Mouse (Mus musculus): Measurements from ENCODE around the gene Mb21d2. TPM values are rescaled to one million over a fixed set of nuclear protein-coding genes. Genes with fewer than 3 reads are reported as not detected.

The Mb21d2 gene
- polyA plus RNA-seq, 1 experiment from 2014 or later: 9.5 TPM

DNA sequence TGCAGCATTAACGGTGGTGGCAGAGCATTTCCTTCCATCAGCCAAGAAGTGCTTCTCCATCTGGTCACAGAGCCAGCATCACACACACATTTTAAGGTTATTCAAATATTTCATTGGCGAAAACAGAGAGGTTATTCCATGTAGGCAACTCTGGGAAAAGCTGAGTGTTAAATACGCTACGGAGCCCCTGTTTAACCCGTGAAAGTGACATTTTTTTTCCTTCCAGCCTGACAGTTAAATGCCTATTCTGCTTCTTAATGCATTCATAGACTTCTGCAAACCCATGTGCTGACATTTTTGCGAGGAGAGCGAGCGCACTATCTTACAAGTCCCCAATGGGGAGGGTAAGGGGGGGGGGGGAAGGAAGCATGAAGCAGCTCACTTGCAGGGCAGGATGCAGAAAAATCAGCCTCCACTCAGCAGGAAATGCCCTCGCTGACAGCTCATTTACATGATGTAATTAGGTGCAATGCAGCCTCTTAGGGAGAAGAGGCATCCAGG, 52.3 kb downstream of the Mb21d2 start:
- Histone ChIP-seq H3K36me3 (no peaks in the 10 kb centered on the region), H3K4me1 (peaks cover 46% of the 10 kb centered on the region), H3K4me2 (replicated peaks) (peak overlapping the region; percentile 17; the same call in 1 of the 2 replicates), H3K9me3 (no peaks in the 10 kb centered on the region), H3K27ac (replicated peaks) (peak overlapping the region; percentile 27), H3K9ac (replicated peaks) (no peak overlapping the region), H3K27me3 (no peaks in the 10 kb centered on the region), H3K4me3 (no peak overlapping the region)
- peak; percentile 38 for ATAC-seq (replicated peaks)
- 33% methylated on average over 9 of the region's 9 CpGs for WGBS

DNA sequence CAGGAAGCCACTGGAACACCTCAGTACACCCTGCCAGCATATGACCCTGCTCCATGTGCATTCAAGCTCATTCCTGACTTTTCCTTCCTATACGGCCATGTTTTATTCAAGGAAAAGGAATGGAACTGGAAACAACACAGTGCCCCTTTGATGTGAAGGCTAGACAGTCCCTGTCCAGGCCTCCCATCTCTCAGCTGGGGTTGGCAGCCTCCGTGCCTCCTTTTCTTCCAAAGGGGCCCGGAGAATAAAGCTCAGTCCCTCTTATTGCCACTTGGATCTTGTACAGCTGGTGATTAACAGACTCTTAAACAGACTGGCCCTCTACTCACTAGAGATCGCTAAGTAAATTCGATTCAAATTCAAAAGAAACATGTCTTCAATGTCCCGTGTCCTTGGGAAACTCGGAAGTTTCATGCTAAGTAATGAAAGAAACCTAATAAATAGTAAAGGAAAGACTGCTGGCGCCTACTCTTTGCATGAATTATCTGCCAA, 56.0 kb downstream of the Mb21d2 start:
- Histone ChIP-seq H3K9me3 (no peaks in the 10 kb centered on the region), H3K36me3 (no peaks in the 10 kb centered on the region), H3K27ac (replicated peaks) (no peak overlapping the region), H3K9ac (replicated peaks) (no peak overlapping the region), H3K27me3 (no peaks in the 10 kb centered on the region), H3K4me1 (peaks cover 33% of the 10 kb centered on the region), H3K4me3 (no peak overlapping the region), H3K4me2 (replicated peaks) (no peak overlapping the region)
- 16% methylated on average over 8 of the region's 8 CpGs for WGBS
- ATAC-seq (replicated peaks): peak; percentile 14

DNA sequence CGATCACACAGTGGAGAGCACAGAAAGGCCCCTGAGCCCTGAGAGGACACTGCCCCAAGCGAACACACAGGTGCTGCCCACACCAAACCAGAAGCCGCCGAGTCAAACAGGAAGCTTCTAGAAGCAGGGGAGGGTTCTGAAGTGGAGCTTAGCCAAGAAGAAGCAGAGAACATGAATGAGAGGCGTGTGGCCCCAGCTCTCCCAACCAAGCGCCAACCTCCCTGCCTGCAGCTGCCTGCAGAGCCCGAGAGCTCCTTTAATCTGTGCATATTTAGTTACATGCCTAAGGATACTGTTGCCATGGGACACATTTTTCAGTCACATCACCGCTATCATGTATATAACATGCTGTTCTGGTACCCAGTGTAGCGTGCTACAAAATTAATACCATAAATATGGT, 58.6 kb downstream of the Mb21d2 start:
- Histone ChIP-seq H3K4me2 (replicated peaks) (no peak overlapping the region), H3K9me3 (no peaks in the 10 kb centered on the region), H3K4me3 (no peak overlapping the region), H3K36me3 (no peaks in the 10 kb centered on the region), H3K4me1 (peaks cover 19% of the 10 kb centered on the region; the same call in 1 of the 2 replicates), H3K27ac (replicated peaks) (no peak overlapping the region), H3K27me3 (no peaks in the 10 kb centered on the region), H3K9ac (replicated peaks) (no peak overlapping the region)
- no peak for ATAC-seq (replicated peaks)
- 73% methylated on average over 9 of the region's 9 CpGs for WGBS

DNA sequence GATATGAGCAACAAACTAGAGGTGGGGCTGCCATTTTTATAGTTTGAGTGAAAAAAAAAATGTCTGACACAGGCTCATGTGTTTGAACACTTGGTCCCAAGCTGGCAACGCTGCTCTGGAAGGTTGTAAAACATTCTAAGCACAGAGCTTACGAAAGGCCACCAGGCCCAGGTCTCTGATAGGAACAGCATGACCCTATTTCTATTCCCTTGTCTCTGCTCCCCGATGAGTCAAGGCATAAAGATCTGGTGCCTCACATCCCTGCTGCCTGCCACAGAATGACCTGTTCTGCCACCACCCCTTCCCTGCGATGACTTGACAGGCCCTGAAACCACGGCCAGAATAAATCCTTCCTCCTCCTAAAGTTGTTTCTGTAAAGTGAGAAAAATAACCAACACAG, 59.0 kb downstream of the Mb21d2 start:
- Histone ChIP-seq H3K4me1 (peaks cover 19% of the 10 kb centered on the region; the same call in 1 of the 2 replicates), H3K27me3 (no peaks in the 10 kb centered on the region), H3K9ac (replicated peaks) (no peak overlapping the region), H3K4me3 (no peak overlapping the region), H3K36me3 (no peaks in the 10 kb centered on the region), H3K4me2 (replicated peaks) (no peak overlapping the region), H3K9me3 (no peaks in the 10 kb centered on the region), H3K27ac (replicated peaks) (no peak overlapping the region)
- ATAC-seq (replicated peaks): no peak
- WGBS: 86% methylated on average over 5 of the region's 5 CpGs

DNA sequence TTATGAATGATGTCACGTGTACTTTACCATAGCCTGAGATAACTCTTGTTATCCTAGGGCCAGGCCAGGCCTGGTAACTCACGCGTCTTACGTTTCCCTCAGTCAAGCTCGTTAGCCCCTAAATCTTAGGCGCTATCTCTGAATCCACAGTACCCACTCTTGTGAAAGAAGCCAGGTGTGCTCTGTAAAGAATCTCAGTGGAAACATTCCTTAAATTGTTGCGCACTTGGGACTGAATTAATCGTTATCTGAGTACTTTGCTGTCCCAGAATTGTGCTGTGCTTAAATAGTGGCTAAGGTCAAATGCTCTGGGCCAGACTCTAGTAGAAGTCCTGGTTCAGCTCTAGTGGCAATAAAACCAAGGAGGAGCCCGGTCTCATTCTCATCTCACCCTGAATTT, 60.6 kb downstream of the Mb21d2 start:
- no peak overlapping the region for H3K4me2 ChIP-seq (replicated peaks)
- no peaks in the 10 kb centered on the region for H3K36me3 ChIP-seq
- ATAC-seq (replicated peaks): no peak
- no peak overlapping the region for H3K27ac ChIP-seq (replicated peaks)
- H3K4me3 ChIP-seq: no peak overlapping the region
- no peak overlapping the region for H3K9ac ChIP-seq (replicated peaks)
- no peaks in the 10 kb centered on the region for H3K9me3 ChIP-seq
- no peaks in the 10 kb centered on the region for H3K27me3 ChIP-seq
- peaks cover 17% of the 10 kb centered on the region; the same call in 1 of the 2 replicates for H3K4me1 ChIP-seq
- 62% methylated on average over 9 of the region's 9 CpGs for WGBS

DNA sequence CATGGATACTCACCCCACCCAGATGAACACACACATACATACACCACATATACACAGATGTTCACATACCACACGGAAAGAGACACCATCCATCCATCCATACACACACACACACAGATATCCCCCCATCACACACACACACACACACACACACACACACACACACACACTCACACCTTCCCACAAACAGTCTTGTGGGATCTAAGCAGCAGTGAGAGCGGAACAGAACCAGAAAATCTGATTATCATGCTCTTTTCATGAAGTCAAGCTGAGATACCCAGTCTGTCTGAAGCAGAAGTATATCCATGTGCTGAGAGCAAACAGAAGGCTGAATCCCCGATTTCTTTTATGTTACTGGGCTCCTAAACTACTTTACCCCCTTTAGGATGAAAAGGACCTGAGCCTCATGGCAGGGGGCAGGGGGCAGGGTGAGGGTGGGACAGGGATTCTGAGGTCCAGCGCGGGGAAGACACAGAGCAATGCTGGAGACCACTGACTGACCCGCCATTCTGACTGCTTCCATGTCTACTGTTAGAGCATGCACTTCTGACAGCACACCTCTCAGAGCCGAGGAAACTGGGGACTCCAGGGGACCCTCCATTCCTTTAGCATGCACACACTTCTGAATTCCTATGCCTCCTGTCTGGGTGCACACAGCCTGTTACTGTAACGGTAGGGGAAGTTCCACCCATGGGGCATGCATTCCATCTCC, 62.7 kb downstream of the Mb21d2 start:
- ATAC-seq (replicated peaks): no peak
- WGBS: 71% methylated on average over 8 of the region's 8 CpGs
- Histone ChIP-seq H3K27ac (replicated peaks) (no peak overlapping the region), H3K36me3 (no peaks in the 10 kb centered on the region), H3K4me1 (0 out of 2 replicates have a peak, but pooled peaks cover 3% of the 10 kb centered on the region), H3K9me3 (no peaks in the 10 kb centered on the region), H3K4me2 (replicated peaks) (no peak overlapping the region), H3K4me3 (no peak overlapping the region), H3K27me3 (no peaks in the 10 kb centered on the region), H3K9ac (replicated peaks) (no peak overlapping the region)

DNA sequence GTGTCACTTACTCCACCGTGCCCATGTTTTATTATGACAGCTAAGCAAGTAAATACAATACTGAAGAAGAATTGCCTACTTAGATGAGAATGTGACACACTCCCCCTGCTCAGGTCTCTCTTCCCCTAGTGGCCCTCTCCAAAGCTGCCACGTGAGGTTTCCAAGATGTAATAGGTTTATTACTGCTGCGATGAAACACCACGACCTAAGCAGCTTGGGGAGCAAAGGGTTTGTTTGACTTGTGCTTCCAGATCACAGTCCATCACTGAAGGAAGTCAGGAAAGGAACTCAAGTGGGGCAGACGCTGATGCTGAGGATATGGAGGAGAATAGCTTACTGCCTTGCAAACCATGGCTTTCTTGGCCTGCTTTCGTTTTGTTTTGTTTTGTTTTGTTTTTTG, 65.9 kb downstream of the Mb21d2 start:
- Histone ChIP-seq H3K4me2 (replicated peaks) (no peak overlapping the region), H3K4me1 (peaks cover 14% of the 10 kb centered on the region), H3K27ac (replicated peaks) (no peak overlapping the region), H3K36me3 (no peaks in the 10 kb centered on the region), H3K27me3 (no peaks in the 10 kb centered on the region; the same call in 1 of the 2 replicates), H3K9me3 (no peaks in the 10 kb centered on the region), H3K4me3 (no peak overlapping the region), H3K9ac (replicated peaks) (no peak overlapping the region)
- ATAC-seq (replicated peaks): no peak
- 89% methylated on average over 6 of the region's 6 CpGs for WGBS

DNA sequence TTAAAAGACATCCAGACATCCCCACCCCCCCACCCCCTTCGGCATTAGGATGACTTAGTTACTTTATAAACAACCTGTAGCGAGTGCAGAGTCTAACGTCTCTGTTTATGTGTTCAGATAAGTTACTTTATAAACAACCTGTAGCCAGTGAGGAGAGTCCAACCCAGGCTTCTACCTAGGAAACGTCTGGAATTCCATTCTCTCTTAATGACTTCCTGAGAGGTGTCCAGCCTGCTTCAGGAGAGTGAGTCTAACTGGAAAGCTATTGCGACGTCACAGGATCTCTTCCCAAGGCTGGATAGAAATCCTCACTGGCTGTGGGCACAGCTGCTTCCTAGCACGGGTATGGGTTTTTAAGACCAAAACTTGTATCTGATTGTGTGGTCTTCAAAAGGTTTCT, 67.4 kb downstream of the Mb21d2 start:
- WGBS: 75% methylated on average over 7 of the region's 7 CpGs
- no peak for ATAC-seq (replicated peaks)
- no peak overlapping the region for H3K27ac ChIP-seq (replicated peaks)
- no peak overlapping the region for H3K4me2 ChIP-seq (replicated peaks)
- peaks cover 22% of the 10 kb centered on the region for H3K4me1 ChIP-seq
- H3K4me3 ChIP-seq: no peak overlapping the region
- no peaks in the 10 kb centered on the region for H3K36me3 ChIP-seq
- H3K9me3 ChIP-seq: no peaks in the 10 kb centered on the region
- H3K9ac ChIP-seq (replicated peaks): no peak overlapping the region
- no peaks in the 10 kb centered on the region; the same call in 1 of the 2 replicates for H3K27me3 ChIP-seq

DNA sequence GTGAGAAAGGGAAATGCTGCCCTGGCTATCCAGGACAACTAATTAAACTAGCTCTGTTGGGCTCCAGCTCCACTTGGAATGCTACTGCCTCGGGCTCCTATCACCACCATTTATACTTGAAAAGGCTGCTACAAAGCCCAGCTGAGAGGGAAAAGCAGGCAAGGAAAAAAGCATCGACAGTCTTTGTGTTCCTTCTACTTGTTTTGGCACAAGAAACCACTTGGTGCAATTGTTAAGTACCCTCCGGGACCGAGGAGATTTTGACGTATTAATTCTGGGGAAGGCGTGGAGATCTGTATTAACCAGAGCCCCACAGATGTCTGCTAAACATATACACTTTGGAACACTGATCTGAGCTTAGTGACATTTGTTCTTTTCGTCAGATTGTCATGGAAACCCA, 69.8 kb downstream of the Mb21d2 start:
- no peaks in the 10 kb centered on the region for H3K36me3 ChIP-seq
- 2% methylated on average over 7 of the region's 7 CpGs for WGBS
- no peak overlapping the region for H3K4me3 ChIP-seq
- ATAC-seq (replicated peaks): peak; percentile 58; the same call in 1 of the 2 replicates
- H3K4me1 ChIP-seq: peaks cover 22% of the 10 kb centered on the region
- H3K9me3 ChIP-seq: no peaks in the 10 kb centered on the region
- H3K9ac ChIP-seq (replicated peaks): no peak overlapping the region
- no peak overlapping the region for H3K27ac ChIP-seq (replicated peaks)
- no peak overlapping the region for H3K4me2 ChIP-seq (replicated peaks)
- H3K27me3 ChIP-seq: no peaks in the 10 kb centered on the region; the same call in 1 of the 2 replicates

DNA sequence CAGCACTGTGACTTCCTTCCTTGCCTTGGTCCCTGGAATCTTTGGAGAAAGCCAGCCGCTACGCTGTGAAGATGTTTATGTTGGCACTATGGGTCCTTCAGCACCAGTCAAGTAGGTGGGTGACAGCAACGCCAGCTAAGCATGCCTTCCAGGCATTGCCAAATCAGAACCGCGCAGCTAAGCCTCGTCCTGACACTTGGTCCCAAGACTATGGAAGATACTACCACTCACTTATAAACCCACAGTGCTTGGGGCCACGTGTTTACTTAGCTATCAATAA, 70.5 kb downstream of the Mb21d2 start:
- WGBS: 69% methylated on average over 7 of the region's 7 CpGs
- peak; percentile 41; the same call in 1 of the 2 replicates for ATAC-seq (replicated peaks)
- no peak overlapping the region for H3K4me3 ChIP-seq
- no peak overlapping the region for H3K4me2 ChIP-seq (replicated peaks)
- H3K36me3 ChIP-seq: no peaks in the 10 kb centered on the region
- no peaks in the 10 kb centered on the region for H3K9me3 ChIP-seq
- H3K9ac ChIP-seq (replicated peaks): no peak overlapping the region
- no peak overlapping the region for H3K27ac ChIP-seq (replicated peaks)
- no peaks in the 10 kb centered on the region; the same call in 1 of the 2 replicates for H3K27me3 ChIP-seq
- H3K4me1 ChIP-seq: peaks cover 22% of the 10 kb centered on the region

DNA sequence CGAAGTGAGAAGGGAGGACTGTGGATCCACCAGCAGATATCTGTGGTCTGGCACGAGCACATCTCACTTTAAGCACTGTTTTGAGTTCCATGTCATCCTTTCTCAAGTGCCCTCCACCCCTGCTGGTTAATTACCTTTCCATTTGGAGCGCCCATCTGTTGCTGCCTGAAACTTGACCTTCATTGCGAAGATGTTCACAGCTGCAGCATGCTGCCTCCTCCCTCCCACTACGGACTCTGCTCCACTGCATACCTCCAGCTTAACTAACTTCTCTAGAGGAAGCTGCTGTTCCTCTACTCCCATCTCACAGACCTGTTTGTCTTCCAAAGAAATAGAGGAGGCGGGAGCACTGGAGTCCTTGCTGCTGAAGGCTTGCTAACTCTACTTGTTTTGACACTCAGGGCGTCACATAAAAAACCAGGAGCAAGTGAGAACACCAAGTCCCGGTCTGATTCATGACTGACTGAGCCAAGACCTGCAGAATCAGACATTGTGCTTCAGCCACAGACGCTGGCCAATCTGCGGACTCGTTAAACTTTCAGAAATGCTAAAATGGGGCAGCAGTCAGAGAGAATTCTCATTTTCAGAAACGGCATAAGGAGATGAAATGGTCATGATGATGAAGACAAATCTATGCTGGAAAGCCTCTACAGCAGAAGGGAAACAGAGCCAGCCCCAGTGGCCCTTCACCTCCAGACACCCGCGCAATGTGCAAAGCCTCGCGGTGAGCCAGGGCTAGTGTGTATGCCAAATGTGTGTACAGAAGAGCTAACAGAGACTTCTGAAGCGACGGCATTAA, 71.1 kb downstream of the Mb21d2 start:
- H3K4me2 ChIP-seq (replicated peaks): no peak overlapping the region
- WGBS: 62% methylated on average over 18 of the region's 18 CpGs
- H3K9ac ChIP-seq (replicated peaks): no peak overlapping the region
- no peaks in the 10 kb centered on the region for H3K9me3 ChIP-seq
- H3K27ac ChIP-seq (replicated peaks): no peak overlapping the region
- no peaks in the 10 kb centered on the region; the same call in 1 of the 2 replicates for H3K27me3 ChIP-seq
- peaks cover 22% of the 10 kb centered on the region for H3K4me1 ChIP-seq
- no peaks in the 10 kb centered on the region for H3K36me3 ChIP-seq
- H3K4me3 ChIP-seq: no peak overlapping the region
- ATAC-seq (replicated peaks): peak; percentile 38

DNA sequence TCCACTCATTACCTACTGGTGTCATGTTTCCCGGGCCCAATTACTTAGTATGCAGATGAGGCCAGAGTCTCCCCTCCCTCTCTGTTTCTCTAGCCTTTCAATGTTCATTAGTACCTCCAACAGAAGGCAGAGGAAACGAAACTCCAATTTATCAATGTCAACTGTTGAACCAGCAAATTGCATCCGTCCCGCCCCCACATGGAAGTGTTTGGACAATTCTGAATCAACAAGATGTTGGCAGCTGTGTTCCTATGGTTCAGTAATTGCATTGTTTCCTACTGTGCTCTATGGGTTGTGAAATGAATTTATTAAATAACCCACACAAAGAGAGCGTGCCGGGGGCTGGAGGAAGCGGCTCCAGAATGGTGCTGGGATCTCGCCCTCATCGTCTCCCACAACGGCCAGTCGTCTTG, 78.1 kb downstream of the Mb21d2 start:
- Histone ChIP-seq H3K4me3 (no peak overlapping the region), H3K4me2 (replicated peaks) (peak overlapping the region; percentile 31), H3K9me3 (0 out of 2 replicates have a peak, but pooled peaks cover 8% of the 10 kb centered on the region), H3K27me3 (peaks cover 7% of the 10 kb centered on the region; the same call in 1 of the 2 replicates), H3K36me3 (no peaks in the 10 kb centered on the region), H3K4me1 (peaks cover 21% of the 10 kb centered on the region), H3K9ac (replicated peaks) (no peak overlapping the region), H3K27ac (replicated peaks) (0 out of 2 replicates have a peak overlapping the region, but pooled peaks have one; percentile 14)
- WGBS: 11% methylated on average over 11 of the region's 11 CpGs
- ATAC-seq (replicated peaks): peak; percentile 88
